Mouse (Mus musculus) liver, embryonic 14.5 days (tissue): Measurements from ENCODE around the gene Gm11020. TPM values are rescaled to one million over a fixed set of nuclear protein-coding genes. Genes with fewer than 3 reads are reported as not detected.
A peak's percentile ranks its signal among the peaks of the same experiment; 100 is the strongest.
"Not testable (repeated sequence)": the region's sequence is repeated elsewhere in the genome, so short reads cannot be mapped to it uniquely, and the experiment has no call there.

Experiments used
- ATAC-seq: fragments of 200-750 bp; cut with Nextera tagmentation; 2 replicates; pipeline ENCODE4 v1.8.0; 2017; ENCODE audit warnings: moderate number of reproducible peaks, mild to moderate bottlenecking, moderate library complexity; ENCODE audit not compliant: insufficient read depth
- DNase-seq, 3 experiments: peaks; one replicate each; pipeline ENCODE4 v3.0.0-alpha.2; 2012 to 2013; ENCODE audit warnings: low read depth in 3 of 3, low spot score in 3 of 3
- H3K27ac ChIP-seq: fragments of 300-500 bp; sonication (generic); 2 replicates; pipeline ENCODE4 v1.5.1; 2014; ENCODE audit warnings: moderate library complexity, mild to moderate bottlenecking, control low read depth, inconsistent platforms
- H3K27me3 ChIP-seq: fragments of 300-500 bp; sonication (generic); 2 replicates; pipeline ENCODE4 v1.6.1; 2014; ENCODE audit warnings: mild to moderate bottlenecking, low read length, moderate library complexity; ENCODE audit not compliant: control insufficient read depth, insufficient read depth
- H3K36me3 ChIP-seq: fragments of 300-500 bp; sonication (generic); replicated peaks from 2 replicates; pipeline ENCODE4 v1.6.1; 2014; ENCODE audit warnings: low read depth; ENCODE audit not compliant: control insufficient read depth, insufficient read depth
- H3K4me1 ChIP-seq, 2 experiments: fragments of 200-500 bp in 1 of 2; fragments of 300-500 bp in 1 of 2; sonication (generic) in 1 of 2; replicated peaks; 2 replicates each; pipeline ENCODE4 v1.6.1; 2012 to 2014; ENCODE audit warnings: antibody characterized with exemption in 1 of 2, inconsistent platforms in 1 of 2, low read length in 1 of 2; ENCODE audit not compliant: control insufficient read depth in 2 of 2, insufficient read depth in 2 of 2
- H3K4me2 ChIP-seq: fragments of 300-500 bp; sonication (generic); 2 replicates; pipeline ENCODE4 v1.6.1; 2014; ENCODE audit warnings: low read depth, mild to moderate bottlenecking, control low read depth, moderate library complexity
- H3K4me3 ChIP-seq, 2 experiments: fragments of 200-500 bp in 1 of 2; fragments of 300-500 bp in 1 of 2; sonication (generic) in 1 of 2; 2 replicates each; pipeline ENCODE4 v1.5.1; 2012 to 2014; ENCODE audit warnings: low read depth in 2 of 2, low read length in 2 of 2, mild to moderate bottlenecking in 2 of 2, control low read depth in 1 of 2, inconsistent platforms in 1 of 2, moderate library complexity in 1 of 2; ENCODE audit not compliant: insufficient read depth in 1 of 2
- H3K9ac ChIP-seq: fragments of 300-500 bp; sonication (generic); replicated peaks from 2 replicates; pipeline ENCODE4 v1.6.1; 2014; ENCODE audit warnings: mild to moderate bottlenecking, control low read depth, moderate library complexity
- H3K9me3 ChIP-seq: fragments of 300-500 bp; sonication (generic); 2 replicates; pipeline ENCODE4 v1.6.1; 2016; ENCODE audit warnings: low read length, mixed read lengths; ENCODE audit not compliant: control insufficient read depth
- CTCF ChIP-seq: IDR thresholded peaks from 2 replicates; pipeline ENCODE4 v1.5.1; 2016; ENCODE audit warnings: antibody characterized with exemption, low read depth, control low read depth
- EP300 ChIP-seq: IDR thresholded peaks from 2 replicates; pipeline ENCODE4 v1.6.1; 2016; ENCODE audit warnings: antibody characterized with exemption, low read depth
- WGBS: fragments of 180-500 bp; shearing (Covaris S2); extraction: QIAGEN DNeasy Blood & Tissue Kit; methylation state at CpG from one replicate; pipeline ENCODE4 v1.1.7; 2014; ENCODE audit not compliant: insufficient replicate concordance; 5-methylcytosine and 5-hydroxymethylcytosine counted together
- polyA plus RNA-seq, 2 experiments: library from polyadenylated mRNA; depleted of rRNA in 1 of 2; stranded (reverse) in 1 of 2; unstranded in 1 of 2; fragments of >200 nt; fragmentation: Nextera tagmentation in 1 of 2; extraction: Ambion mirVana in 1 of 2; gene quantifications; 2 replicates each; pipeline versions ENCODE4 v1.2.1 to v1.2.3; 2012 to 2014

Gm11020 gene
- polyA plus RNA-seq, 2 experiments, result not detected

- H3K4me2 ChIP-seq, ATAC-seq, DNase-seq, H3K4me3 ChIP-seq, H3K9me3 ChIP-seq, H3K4me1 ChIP-seq, H3K27me3 ChIP-seq, H3K27ac ChIP-seq, H3K36me3 ChIP-seq, H3K9ac ChIP-seq: not testable (repeated sequence)
- WGBS, result 38% methylated on average over 3 of the region's 3 CpGs
Observed at GRCm38 (mm10) chr8:104312023-104312422, 9.3 kb upstream of the Gm11020 start.

- TF ChIP-seq EP300, result no peak
- peak; percentile 24; the same call in 1 of the 2 replicates for TF ChIP-seq CTCF
- H3K27me3 ChIP-seq, result no peaks in the 10 kb centered on the region
- 40% methylated on average over 4 of the region's 4 CpGs for WGBS
- H3K4me2 ChIP-seq, result no peak overlapping the region
- H3K9ac ChIP-seq, result no peak overlapping the region
- H3K4me3 ChIP-seq, result no peak overlapping the region
- no peaks in the 10 kb centered on the region; a peak in 1 of 4 replicates for H3K4me1 ChIP-seq
- no peaks in the 10 kb centered on the region for H3K36me3 ChIP-seq
- ATAC-seq, result no peak
- no peak for DNase-seq
- no peaks in the 10 kb centered on the region for H3K9me3 ChIP-seq
- H3K27ac ChIP-seq, result no peak overlapping the region
Observed at GRCm38 (mm10) chr8:104313311-104313710, 8.1 kb upstream of the Gm11020 start.

- H3K9me3 ChIP-seq, H3K4me1 ChIP-seq, H3K36me3 ChIP-seq, DNase-seq, H3K27me3 ChIP-seq, ATAC-seq, H3K4me2 ChIP-seq, H3K27ac ChIP-seq, H3K4me3 ChIP-seq, H3K9ac ChIP-seq: not testable (repeated sequence)
- WGBS, result 68% methylated on average over 12 of the region's 12 CpGs
Observed at GRCm38 (mm10) chr8:104321930-104322329, 563 bp downstream of the Gm11020 start, which contains the start of gene Cmtm2b. Gene Cmtm2b, plus strand, starts transcription at chr8:104322230.

GRCm38 (mm10) chr8:104332665-104333631 is 11.6 kb downstream of the Gm11020 start:
- no peak overlapping the region for H3K27ac ChIP-seq
- no peak overlapping the region for H3K4me3 ChIP-seq
- TF ChIP-seq EP300 (no peak), CTCF (no peak)

GRCm38 (mm10) chr8:104333786-104334185 is 12.4 kb downstream of the Gm11020 start:
- 19% methylated on average over 5 of the region's 5 CpGs for WGBS
- no peaks in the 10 kb centered on the region for H3K9me3 ChIP-seq
- TF ChIP-seq CTCF (no peak), EP300 (no peak)
- no peaks in the 10 kb centered on the region for H3K27me3 ChIP-seq
- peaks cover 6 to 15% of the 10 kb centered on the region in 2 experiments; a peak in 3 of 4 replicates for H3K4me1 ChIP-seq
- no peaks in the 10 kb centered on the region for H3K36me3 ChIP-seq
- H3K4me3 ChIP-seq, result no peak overlapping the region
- no peak overlapping the region for H3K27ac ChIP-seq
- no peak overlapping the region for H3K9ac ChIP-seq
- ATAC-seq, result peak; percentile 61; the same call in 1 of the 2 replicates
- H3K4me2 ChIP-seq, result peak overlapping the region; percentile 15; the same call in 1 of the 2 replicates
- no peak for DNase-seq

More at GRCm38 (mm10) chr8:104332665-104333631, 11.6 kb downstream of the Gm11020 start:
- H3K36me3 ChIP-seq, result no peaks in the 10 kb centered on the region
- H3K9me3 ChIP-seq, result no peaks in the 10 kb centered on the region
- WGBS, result 10% methylated on average over 5 of the region's 5 CpGs
- no peaks in the 10 kb centered on the region for H3K27me3 ChIP-seq
- H3K4me1 ChIP-seq, result peaks cover 6 to 15% of the 10 kb centered on the region in 2 experiments; a peak in 3 of 4 replicates
- DNase-seq (no peak), ATAC-seq (peak; percentile 73)
- H3K4me2 ChIP-seq, result peak overlapping the region; percentile 15; the same call in 1 of the 2 replicates
- H3K9ac ChIP-seq, result no peak overlapping the region
